Mouse (Mus musculus): ENCODE measurements around the gene Pds5b.
"Not testable (repeated sequence)": the region's sequence is repeated elsewhere in the genome, so short reads cannot be mapped to it uniquely, and the experiment has no call there.

The Pds5b gene

GRCm38 (mm10) chr5:150819520-150819919, 146.0 kb downstream of the Pds5b start:
- intact Hi-C loops (cut with DNase I), result no loop called here

- intact Hi-C loops (cut with DNase I), result no loop called here
Observed at GRCm38 (mm10) chr5:150821152-150821551, 147.6 kb downstream of the Pds5b start.

- intact Hi-C loops (cut with DNase I), result no loop called here
Observed at GRCm38 (mm10) chr5:150822781-150823180, 149.2 kb downstream of the Pds5b start.

GRCm38 (mm10) chr5:150823361-150823760, 149.8 kb downstream of the Pds5b start:
- intact Hi-C loops (cut with DNase I), result no loop called here

GRCm38 (mm10) chr5:150829499-150829898, 156.0 kb downstream of the Pds5b start:
- intact Hi-C loops (cut with DNase I), result no loop called here

GRCm38 (mm10) chr5:150830718-150831117, 157.2 kb downstream of the Pds5b start:
- intact Hi-C loops (cut with DNase I), result no loop called here

- intact Hi-C loops (cut with DNase I), result no loop called here
Observed at GRCm38 (mm10) chr5:150836782-150837181, 163.2 kb downstream of the Pds5b start.

GRCm38 (mm10) chr5:150839688-150840541, 166.4 kb downstream of the Pds5b start:
- intact Hi-C loops (cut with DNase I), result no loop called here

GRCm38 (mm10) chr5:150840596-150840995, 167.1 kb downstream of the Pds5b start:
- intact Hi-C loops (cut with DNase I), result no loop called here

- intact Hi-C loops (cut with DNase I), result no loop called here
Observed at GRCm38 (mm10) chr5:150845961-150846360, 172.4 kb downstream of the Pds5b start.

GRCm38 (mm10) chr5:150850821-150851220, 177.3 kb downstream of the Pds5b start:
- intact Hi-C loops (cut with DNase I), result no loop called here

GRCm38 (mm10) chr5:150852097-150852496, 178.6 kb downstream of the Pds5b start:
- intact Hi-C loops (cut with DNase I), result not testable (repeated sequence)

- intact Hi-C loops (cut with DNase I), result no loop called here
Observed at GRCm38 (mm10) chr5:150854506-150854905, 181.0 kb downstream of the Pds5b start.

GRCm38 (mm10) chr5:150859642-150860194, 186.2 kb downstream of the Pds5b start:
- intact Hi-C loops (cut with DNase I), result no loop called here

All from adrenal gland (tissue).